Mouse (Mus musculus) layer of hippocampus, adult 2 months (tissue): Measurements from ENCODE around the gene Gjd3. TPM values are rescaled to one million over a fixed set of nuclear protein-coding genes. Genes with fewer than 3 reads are reported as not detected.
A peak's percentile ranks its signal among the peaks of the same experiment; 100 is the strongest.
"Not testable (repeated sequence)": the region's sequence is repeated elsewhere in the genome, so short reads cannot be mapped to it uniquely, and the experiment has no call there.

Experiments
- DNase-seq, 2 experiments: peaks; one replicate each; pipeline ENCODE4 v3.0.0; 2022; ENCODE audit warnings: low spot score in 2 of 2
- H3K27ac ChIP-seq: fragments of 200-600 bp; 2 replicates; pipeline ENCODE4 v1.8.1; 2022
- H3K4me3 ChIP-seq: fragments of 200-600 bp; 2 replicates; pipeline ENCODE4 v1.8.1; 2022; ENCODE audit warnings: mild to moderate bottlenecking
- CTCF ChIP-seq: fragments of 200-600 bp; conservative IDR thresholded peaks from 2 replicates; pipeline ENCODE4 v1.8.1; 2022; ENCODE audit warnings: antibody characterized with exemption, mild to moderate bottlenecking, moderate library complexity
- total RNA-seq, 2 experiments: library from RNA; stranded (reverse); gene quantifications; 2 replicates each; pipeline ENCODE4 v1.2.3; 2021

Gjd3 gene
- total RNA-seq, 2 experiments from 2014 or later: 1.3 to 2.0 TPM

DNA sequence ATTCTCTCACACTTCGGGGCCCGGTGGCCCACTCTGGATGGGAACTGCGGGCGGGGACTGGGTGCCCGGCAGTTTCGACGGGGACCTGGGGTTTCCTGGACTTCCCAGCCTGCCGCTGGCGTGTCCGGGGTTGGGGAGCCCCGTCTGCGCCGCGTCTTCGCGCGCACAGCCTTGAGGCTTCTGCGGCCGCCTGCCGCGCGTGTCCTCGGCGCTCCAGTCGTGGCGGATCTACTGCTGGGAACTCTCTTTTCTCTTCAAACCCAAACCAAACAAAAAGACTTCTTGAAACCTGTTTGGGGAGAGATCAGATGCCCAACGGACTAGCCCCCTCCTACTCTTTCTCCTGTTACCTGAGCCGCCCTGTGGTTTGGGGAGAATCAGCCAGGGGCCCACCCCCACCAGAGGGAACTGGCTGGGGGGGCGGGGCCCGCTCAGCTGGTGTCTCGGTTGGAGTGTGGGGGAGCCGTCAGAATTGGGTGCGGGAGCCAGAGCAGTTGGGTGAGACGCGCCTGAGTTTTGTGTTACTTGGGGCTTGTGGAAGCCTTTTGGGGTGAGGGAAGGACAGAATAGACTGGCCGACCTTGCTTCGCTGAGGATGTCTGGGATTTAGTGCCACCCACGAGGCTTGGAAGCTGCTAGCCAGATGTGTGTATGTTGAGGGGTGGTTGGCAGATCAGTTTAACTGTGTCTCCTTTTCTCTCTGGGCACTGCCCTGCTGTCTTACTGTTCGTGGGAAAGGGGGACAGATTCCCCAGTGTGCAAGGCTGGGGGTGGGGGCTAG, 44.7 kb downstream of the Gjd3 start:
- no peak for TF ChIP-seq CTCF
- Histone ChIP-seq H3K27ac (peak overlapping the region; percentile 77), H3K4me3 (peak overlapping the region; percentile 63)
- no peak for DNase-seq

- Histone ChIP-seq H3K4me3 (peak overlapping the region; percentile 63), H3K27ac (peak overlapping the region; percentile 77)
- peak; percentile 64 to 73 for DNase-seq
- no peak for TF ChIP-seq CTCF
These were observed 45.4 kb downstream of the Gjd3 start for GRCm38 (mm10) chr11:98937410-98937913.

GRCm38 (mm10) chr11:98936606-98937409, 46.0 kb downstream of the Gjd3 start:
- no peak for TF ChIP-seq CTCF
- DNase-seq: no peak
- H3K4me3 ChIP-seq: peak overlapping the region; percentile 63
- H3K27ac ChIP-seq: peak overlapping the region; percentile 24; the same call in 1 of the 2 replicates

DNA sequence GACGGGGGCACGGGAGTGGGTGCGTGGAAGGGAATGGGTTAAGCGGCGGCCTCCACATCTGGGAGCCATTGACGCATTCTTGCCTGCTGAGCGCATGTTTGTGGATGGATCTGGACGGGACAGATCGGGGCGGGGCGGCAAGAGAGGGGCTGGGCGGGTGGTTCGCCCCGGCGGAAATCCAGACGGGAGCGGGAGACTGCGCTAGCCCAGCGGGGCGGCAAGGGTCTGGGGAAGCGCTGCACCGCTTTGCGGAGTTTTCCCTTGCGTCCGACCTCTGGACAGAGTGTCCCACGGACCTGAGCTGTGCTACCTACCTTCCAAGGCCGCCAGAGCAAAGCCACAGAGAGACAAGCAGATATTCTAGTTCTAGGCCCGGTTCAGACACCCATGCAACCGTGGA, 46.6 kb downstream of the Gjd3 start:
- Histone ChIP-seq H3K27ac (peak overlapping the region; percentile 24; the same call in 1 of the 2 replicates), H3K4me3 (peak overlapping the region; percentile 20; the same call in 1 of the 2 replicates)

DNA sequence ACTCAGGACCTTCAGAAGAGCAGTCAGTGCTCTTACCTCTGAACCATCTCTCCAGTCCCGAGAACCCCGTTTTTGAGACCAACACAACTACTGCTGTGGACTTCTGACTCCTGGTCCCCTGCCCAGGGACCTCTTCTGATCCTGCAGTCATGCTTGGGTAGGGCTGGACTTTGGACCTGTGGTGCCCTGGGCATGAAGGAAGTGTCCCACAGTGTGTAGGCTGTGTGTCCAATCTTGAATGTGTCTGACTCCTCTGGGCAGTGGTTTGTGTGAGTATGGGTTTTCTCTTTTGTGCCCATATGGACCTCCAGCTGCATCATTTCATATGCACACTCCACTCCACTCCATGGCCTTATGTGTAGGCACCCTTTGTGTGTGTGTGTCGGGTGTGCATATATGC, 47.7 kb downstream of the Gjd3 start:
- no peak for TF ChIP-seq CTCF
- H3K27ac ChIP-seq: no peak overlapping the region
- H3K4me3 ChIP-seq: no peak overlapping the region
- DNase-seq: no peak

More for the DNA sequence above, 46.6 kb downstream of the Gjd3 start:
- no peak for TF ChIP-seq CTCF
- no peak for DNase-seq

DNA sequence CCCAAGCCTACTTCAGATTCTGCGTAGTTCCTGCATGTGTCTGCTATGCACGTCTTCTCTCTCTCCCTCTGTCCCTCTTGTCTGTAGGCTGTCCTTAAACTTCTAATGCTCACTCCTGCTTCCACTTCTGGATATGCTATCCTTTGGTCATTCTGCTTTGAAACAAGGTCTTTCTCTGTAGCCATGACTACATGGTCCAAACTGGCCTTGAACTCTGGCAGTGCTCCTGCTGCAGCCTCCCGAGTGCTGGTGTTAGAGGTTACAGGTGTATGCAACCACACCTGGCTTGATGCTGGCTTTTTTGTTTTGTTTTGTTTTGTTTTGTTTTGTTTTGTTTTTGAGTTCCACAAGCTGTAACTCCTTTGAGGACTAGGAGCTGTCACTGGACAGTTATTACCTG, 48.4 kb downstream of the Gjd3 start:
- H3K4me3 ChIP-seq: no peak overlapping the region
- DNase-seq: no peak
- no peak overlapping the region for H3K27ac ChIP-seq
- no peak for TF ChIP-seq CTCF

GRCm38 (mm10) chr11:98933847-98934246, 49.0 kb downstream of the Gjd3 start:
- not testable (repeated sequence) for DNase-seq, H3K4me3 ChIP-seq, H3K27ac ChIP-seq

- TF ChIP-seq CTCF: peak; percentile 76
- no peak overlapping the region for H3K4me3 ChIP-seq
- H3K27ac ChIP-seq: no peak overlapping the region
These were observed 49.7 kb downstream of the Gjd3 start for GRCm38 (mm10) chr11:98933151-98933550.

GRCm38 (mm10) chr11:98932293-98933091, 50.3 kb downstream of the Gjd3 start:
- no peak overlapping the region for H3K4me3 ChIP-seq
- no peak for DNase-seq
- no peak for TF ChIP-seq CTCF
- no peak overlapping the region for H3K27ac ChIP-seq

More at GRCm38 (mm10) chr11:98933151-98933550, 49.7 kb downstream of the Gjd3 start:
- peak in 1 of 2 experiments; percentile 45 for DNase-seq

Other genes starting within 250 kb of the Gjd3 start
- gene Thra, start 242.4 kb downstream of the Gjd3 start, total RNA-seq: 1,000 to 10,000 TPM in 1 of 2 experiments, 100 to 1,000 TPM in 1; 996 to 1,082 TPM
- gene Nr1d1, start 207.7 kb downstream of the Gjd3 start, total RNA-seq: 10 to 100 TPM; 93.2 to 94.0 TPM
- gene Msl1, start 187.5 kb downstream of the Gjd3 start, total RNA-seq: 100 to 1,000 TPM; 168 to 178 TPM
- 10 to 100 TPM; 61.0 to 62.1 TPM for gene Casc3, start 178.1 kb downstream of the Gjd3 start, total RNA-seq
- 100 to 1,000 TPM; 213 to 240 TPM for gene Rapgefl1, start 146.2 kb downstream of the Gjd3 start, total RNA-seq
- gene Wipf2, start 119.4 kb downstream of the Gjd3 start, total RNA-seq: 10 to 100 TPM; 68.6 to 70.9 TPM
- gene Cdc6, start 75.2 kb downstream of the Gjd3 start, total RNA-seq: under 1 TPM; 0.52 to 0.64 TPM
- gene Rara, start 55.2 kb downstream of the Gjd3 start, total RNA-seq: 10 to 100 TPM; 15.4 to 19.0 TPM
- 1 to 10 TPM; 1.7 to 3.0 TPM for gene Top2a, start 41.2 kb upstream of the Gjd3 start, total RNA-seq
- 10 to 100 TPM; 69.4 to 71.9 TPM for gene Igfbp4, start 58.2 kb upstream of the Gjd3 start, total RNA-seq
- gene Tns4, start 106.3 kb upstream of the Gjd3 start, total RNA-seq: not detected
- not detected for gene Ccr7, start 172.1 kb upstream of the Gjd3 start, total RNA-seq
- 10 to 100 TPM; 55.8 to 62.3 TPM for gene Smarce1, start 248.0 kb upstream of the Gjd3 start, total RNA-seq